Mouse (Mus musculus) layer of hippocampus, adult 2 months (tissue): ENCODE measurements around the gene Alad. TPM values are rescaled to one million over a fixed set of nuclear protein-coding genes. Genes with fewer than 3 reads are reported as not detected.
"Not testable (repeated sequence)": the region's sequence is repeated elsewhere in the genome, so short reads cannot be mapped to it uniquely, and the experiment has no call there.

ENCODE experiments used
- DNase-seq, 2 experiments: peaks; one replicate each; pipeline ENCODE4 v3.0.0; 2022; ENCODE audit warnings: low spot score in 2 of 2
- H3K27ac ChIP-seq: fragments of 200-600 bp; 2 replicates; pipeline ENCODE4 v1.8.1; 2022
- H3K4me3 ChIP-seq: fragments of 200-600 bp; 2 replicates; pipeline ENCODE4 v1.8.1; 2022; ENCODE audit warnings: mild to moderate bottlenecking
- CTCF ChIP-seq: fragments of 200-600 bp; conservative IDR thresholded peaks from 2 replicates; pipeline ENCODE4 v1.8.1; 2022; ENCODE audit warnings: antibody characterized with exemption, mild to moderate bottlenecking, moderate library complexity
- total RNA-seq, 2 experiments: library from RNA; stranded (reverse); gene quantifications; 2 replicates each; pipeline ENCODE4 v1.2.3; 2021

Gene Alad
- total RNA-seq, 2 experiments from 2014 or later = 24.6 to 31.5 TPM

GRCm38 (mm10) chr4:62494230-62494629, 25.5 kb downstream of the Alad start:
- H3K27ac ChIP-seq = no peak overlapping the region
- no peak for DNase-seq
- TF ChIP-seq CTCF = no peak
- no peak overlapping the region for H3K4me3 ChIP-seq

GRCm38 (mm10) chr4:62492682-62493081, 27.0 kb downstream of the Alad start:
- Histone ChIP-seq H3K27ac (peak overlapping the region; percentile 68), H3K4me3 (no peak overlapping the region)
- TF ChIP-seq CTCF = no peak
- DNase-seq = peak in 1 of 2 experiments; percentile 32

- no peak for DNase-seq
- TF ChIP-seq CTCF = no peak
- Histone ChIP-seq H3K27ac (no peak overlapping the region), H3K4me3 (no peak overlapping the region)
Measured at GRCm38 (mm10) chr4:62487914-62488313, 31.8 kb downstream of the Alad start.

GRCm38 (mm10) chr4:62487172-62487571, 32.5 kb downstream of the Alad start:
- TF ChIP-seq CTCF = no peak
- Histone ChIP-seq H3K4me3 (no peak overlapping the region), H3K27ac (no peak overlapping the region)
- no peak for DNase-seq

- no peak for TF ChIP-seq CTCF
- H3K4me3 ChIP-seq = no peak overlapping the region
- no peak for DNase-seq
- no peak overlapping the region for H3K27ac ChIP-seq
Measured at GRCm38 (mm10) chr4:62486162-62486696, 33.5 kb downstream of the Alad start.

GRCm38 (mm10) chr4:62485450-62486161, 34.1 kb downstream of the Alad start:
- no peak for TF ChIP-seq CTCF
- DNase-seq = no peak
- Histone ChIP-seq H3K27ac (no peak overlapping the region), H3K4me3 (no peak overlapping the region)

GRCm38 (mm10) chr4:62484928-62485327, 34.8 kb downstream of the Alad start:
- H3K4me3 ChIP-seq = no peak overlapping the region
- H3K27ac ChIP-seq = no peak overlapping the region
- TF ChIP-seq CTCF = no peak
- no peak for DNase-seq

- H3K27ac ChIP-seq = no peak overlapping the region
- no peak for DNase-seq
- no peak overlapping the region for H3K4me3 ChIP-seq
- TF ChIP-seq CTCF = no peak
Measured at GRCm38 (mm10) chr4:62480709-62481605, 38.8 kb downstream of the Alad start.

- Histone ChIP-seq H3K4me3 (peak within 1 kb of the TSS; percentile 55), H3K27ac (no peak within 1 kb of the TSS)
- no peak for TF ChIP-seq CTCF
- DNase-seq = no peak
Measured at GRCm38 (mm10) chr4:62479937-62480708, 39.6 kb downstream of the Alad start, which contains the start of gene Bspry. Gene Bspry (plus strand): TSS chr4:62480053.

GRCm38 (mm10) chr4:62479593-62479936, 40.2 kb downstream of the Alad start:
- not testable (repeated sequence) for DNase-seq, H3K27ac ChIP-seq
- peak; percentile 74 for TF ChIP-seq CTCF
- peak overlapping the region; percentile 55 for H3K4me3 ChIP-seq

GRCm38 (mm10) chr4:62477542-62478244, 42.0 kb downstream of the Alad start:
- Histone ChIP-seq H3K4me3 (no peak overlapping the region), H3K27ac (no peak overlapping the region)
- TF ChIP-seq CTCF = no peak
- no peak for DNase-seq

GRCm38 (mm10) chr4:62475793-62476192, 43.9 kb downstream of the Alad start:
- no peak overlapping the region for H3K27ac ChIP-seq
- TF ChIP-seq CTCF = no peak
- no peak for DNase-seq
- H3K4me3 ChIP-seq = no peak overlapping the region

- H3K4me3 ChIP-seq = no peak overlapping the region
- no peak overlapping the region for H3K27ac ChIP-seq
- no peak for DNase-seq
- TF ChIP-seq CTCF = no peak
Measured at GRCm38 (mm10) chr4:62475131-62475530, 44.6 kb downstream of the Alad start.
